Mouse (Mus musculus): ENCODE results near the gene Fam219a.

- TF ChIP-seq CTCF (IDR thresholded peaks at IDR 0.05): peak; percentile 50
- no peak for TF ChIP-seq POLR2A (IDR thresholded peaks at IDR 0.05; ENCODE audit: insufficient read depth, low read depth, low read length)
- no peak for TF ChIP-seq EP300 (IDR thresholded peaks at IDR 0.05; ENCODE audit: insufficient read depth, low read depth, low read length)
Measured at GRCm38 (mm10) chr4:41505131-41505551, 64.2 kb downstream of the Fam219a start.
